9 mouse cellular contexts compared by ENCODE assay signal in the genomic region with DNA sequence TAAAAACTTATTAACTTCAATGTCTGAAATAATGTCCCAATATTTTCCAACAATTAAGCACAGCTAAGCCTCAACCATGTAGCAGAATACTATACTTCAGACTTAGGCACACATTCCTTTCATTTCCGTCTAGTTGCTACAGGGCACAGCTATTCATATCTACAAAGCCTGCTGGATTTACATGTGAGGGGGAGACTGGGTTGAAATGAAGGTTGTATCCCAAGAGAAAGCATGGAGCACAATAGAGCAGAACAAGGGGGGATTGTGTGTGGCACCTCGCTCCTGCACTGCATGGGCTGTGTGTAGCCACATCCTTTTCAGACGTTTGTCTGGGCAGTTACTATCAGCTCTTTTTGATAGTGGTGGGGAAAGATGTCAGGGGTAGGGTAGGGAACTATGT.
DNase-seq lines count a peak whose midpoint lies in the region; ATAC-seq lines count a peak whose summit lies in the region.
"Had no signal": no experiment of that assay in that cellular context is flagged by ENCODE, and none has a peak within 500 bp of the region (broad histone marks: within the 10 kb centered on the region; RNA-seq: fewer than 3 reads in every experiment).

No protein-coding gene starts in this region.

- peak; percentile 58 for ATAC-seq in hindbrain, embryonic 16.5 days
- peak; percentile 89 for ATAC-seq in midbrain, embryonic 11.5 days (ENCODE audit: low FRiP score)

- no peak overlapping the region for H3K27ac ChIP-seq in embryonic facial prominence, embryonic 10.5 days (replicated peaks)
- no peak overlapping the region for H3K27ac ChIP-seq in hindbrain, embryonic 16.5 days (ENCODE audit: low read depth, low read length)
- H3K27ac ChIP-seq in midbrain, embryonic 11.5 days (ENCODE audit: low read depth, low read length) = peak overlapping the region; percentile 7
- H3K27ac ChIP-seq: lung, embryonic 15.5 days had no signal

- no peak overlapping the region for H3K9ac ChIP-seq in hindbrain, embryonic 16.5 days (ENCODE audit: low read depth, low read length)
- H3K9ac ChIP-seq in midbrain, embryonic 11.5 days (ENCODE audit: low read length) = no peak overlapping the region
- H3K9ac ChIP-seq: lung, embryonic 15.5 days had no signal

- WGBS in embryonic facial prominence, embryonic 10.5 days = 17% methylated on average over 3 of the region's 3 CpGs
- WGBS in hindbrain, embryonic 16.5 days = 17% methylated on average over 3 of the region's 3 CpGs
- 11% methylated on average over 3 of the region's 3 CpGs for WGBS in midbrain, embryonic 11.5 days

- no peak overlapping the region for H3K4me2 ChIP-seq in hindbrain, embryonic 16.5 days (ENCODE audit: low read length)
- no peak overlapping the region for H3K4me2 ChIP-seq in midbrain, embryonic 11.5 days
- H3K4me2 ChIP-seq: lung, embryonic 15.5 days had no signal

- H3K27me3 ChIP-seq in embryonic facial prominence, embryonic 10.5 days (replicated peaks; ENCODE audit: low read depth, poor library complexity, severe bottlenecking) = no peaks in the 10 kb centered on the region
- no peaks in the 10 kb centered on the region for H3K27me3 ChIP-seq in hindbrain, embryonic 16.5 days (replicated peaks; ENCODE audit: control insufficient read depth, insufficient read depth, low read length)
- no peaks in the 10 kb centered on the region for H3K27me3 ChIP-seq in midbrain, embryonic 11.5 days (ENCODE audit: control insufficient read depth, insufficient read depth, low read length)
- H3K27me3 ChIP-seq: lung, embryonic 15.5 days had no signal

- no peak overlapping the region for H3K4me3 ChIP-seq in embryonic facial prominence, embryonic 10.5 days
- H3K4me3 ChIP-seq in hindbrain, embryonic 16.5 days (ENCODE audit: low read length) = no peak overlapping the region
- H3K4me3 ChIP-seq in midbrain, embryonic 11.5 days (ENCODE audit: low read depth, low read length) = no peak overlapping the region
- H3K4me3 ChIP-seq: lung, embryonic 15.5 days had no signal

- H3K4me1 ChIP-seq in embryonic facial prominence, embryonic 10.5 days = peaks cover 4% of the 10 kb centered on the region; the same call in 1 of the 2 replicates
- H3K4me1 ChIP-seq in hindbrain, embryonic 16.5 days (ENCODE audit: control insufficient read depth, insufficient read depth, low read depth, low read length) = no peaks in the 10 kb centered on the region
- peaks cover 14% of the 10 kb centered on the region for H3K4me1 ChIP-seq in midbrain, embryonic 11.5 days (ENCODE audit: control insufficient read depth, insufficient read depth, low read length)
- H3K4me1 ChIP-seq: lung, embryonic 15.5 days had no signal

- no peaks in the 10 kb centered on the region for H3K9me3 ChIP-seq in embryonic facial prominence, embryonic 10.5 days
- H3K9me3 ChIP-seq in hindbrain, embryonic 16.5 days (ENCODE audit: control insufficient read depth, low read length) = no peaks in the 10 kb centered on the region
- H3K9me3 ChIP-seq in midbrain, embryonic 11.5 days (ENCODE audit: control insufficient read depth, low read length) = no peaks in the 10 kb centered on the region
- H3K9me3 ChIP-seq: lung, embryonic 15.5 days had no signal

- peak; percentile 51 for DNase-seq in embryo, embryonic 10 days (ENCODE audit: low spot score)
- DNase-seq in embryo, embryonic 9.5 days (ENCODE audit: extremely low spot score) = no peak
- DNase-seq in embryonic facial prominence, embryonic 10.5 days (ENCODE audit: low spot score) = peak; percentile 10
- DNase-seq in midbrain, embryonic 11.5 days (ENCODE audit: low spot score, missing footprints) = peak; percentile 92
- DNase-seq in layer of hippocampus, postnatal 10 days (ENCODE audit: low spot score in 2 of 2) = no peak
- DNase-seq in natural killer cell, adult 2 months (ENCODE audit: low spot score in 2 of 2) = no peak
- DNase-seq in cerebellum, adult 11 months = no peak

- H3K36me3 ChIP-seq in embryonic facial prominence, embryonic 10.5 days (replicated peaks) = no peaks in the 10 kb centered on the region
- H3K36me3 ChIP-seq in hindbrain, embryonic 16.5 days (ENCODE audit: control insufficient read depth, insufficient read depth, low read length) = no peaks in the 10 kb centered on the region
- H3K36me3 ChIP-seq in midbrain, embryonic 11.5 days (ENCODE audit: control insufficient read depth, insufficient read depth, low read length) = no peaks in the 10 kb centered on the region
- H3K36me3 ChIP-seq: lung, embryonic 15.5 days had no signal

Comparison
In these comparisons a context has a peak if more than half of its experiments do, and no peak if none do; other contexts are left out.
1. DNase-seq: peak in embryo, embryonic 10 days (single experiment), embryonic facial prominence, embryonic 10.5 days (single experiment) and midbrain, embryonic 11.5 days (single experiment); none in embryo, embryonic 9.5 days (single experiment), layer of hippocampus, postnatal 10 days (0 of 2), natural killer cell, adult 2 months (0 of 2) and cerebellum, adult 11 months (single experiment).